Comparison of ENCODE assay signal across 24 mouse cellular contexts in the genomic region with DNA sequence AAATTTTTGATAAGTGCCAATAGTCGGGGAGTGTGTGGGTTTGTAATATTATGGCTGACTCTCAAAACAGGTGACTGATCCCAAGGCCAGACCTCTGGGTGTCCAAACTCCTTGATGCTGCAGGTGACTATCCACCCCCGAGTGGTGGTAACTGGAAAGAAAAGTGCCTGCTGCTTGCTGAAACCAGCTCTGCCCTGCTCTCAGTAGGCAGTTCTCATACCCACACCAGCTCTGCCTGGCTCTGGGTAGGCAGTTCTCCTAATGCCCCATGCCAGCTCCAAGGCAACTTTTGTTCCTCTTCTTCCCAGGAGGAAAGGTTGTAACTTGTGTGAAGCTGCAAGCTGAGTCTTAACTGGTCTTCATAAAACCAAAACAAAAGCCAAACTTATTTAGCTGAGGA.
A peak's percentile ranks its signal among the peaks of the same experiment; 100 is the strongest.
DNase-seq lines count a peak whose midpoint lies in the region; ATAC-seq and TF ChIP-seq lines count a peak whose summit lies in the region.
"Had no signal": no experiment of that assay in that cellular context is flagged by ENCODE, and none has a peak within 500 bp of the region (broad histone marks: within the 10 kb centered on the region; RNA-seq: fewer than 3 reads in every experiment).

No protein-coding gene starts in this region.

- H3K27me3 ChIP-seq in hindbrain, postnatal 0 days (ENCODE audit: insufficient read depth, low read length): no peaks in the 10 kb centered on the region
- H3K27me3 ChIP-seq in hindbrain, embryonic 10.5 days (ENCODE audit: insufficient read depth, poor library complexity, severe bottlenecking): no peaks in the 10 kb centered on the region
- no peaks in the 10 kb centered on the region for H3K27me3 ChIP-seq in midbrain, embryonic 16.5 days (ENCODE audit: control insufficient read depth, insufficient read depth, low read depth, low read length)
- H3K27me3 ChIP-seq in midbrain, embryonic 14.5 days (ENCODE audit: control insufficient read depth, insufficient read depth, low read length): no peaks in the 10 kb centered on the region
- H3K27me3 ChIP-seq: forebrain, embryonic 13.5 days; hindbrain, embryonic 12.5 days; hindbrain, embryonic 15.5 days had no signal

- peak; percentile 18 for DNase-seq in hindbrain, postnatal 0 days (ENCODE audit: low spot score)
- DNase-seq in hindbrain, embryonic 10.5 days (ENCODE audit: low spot score): no peak
- peak; percentile 38 for DNase-seq in kidney, adult 9 months
- DNase-seq in kidney, adult 8-10 months: no peak
- DNase-seq in midbrain, embryonic 14.5 days: no peak
- no peak for DNase-seq in embryo, embryonic 10.5 days (ENCODE audit: low spot score)
- DNase-seq: adrenal gland, adult 8-10 months; adrenal gland, postnatal 25 days; cerebellum, adult 11-12 months; cerebellum, adult 8-10 months; cerebellum, postnatal 10 days; cerebellum, postnatal 36 days; gastrocnemius, postnatal 10 days; gastrocnemius, postnatal 36 days; heart, postnatal 36 days had no signal

- H3K4me2 ChIP-seq in hindbrain, postnatal 0 days (ENCODE audit: low read depth, low read length): no peak overlapping the region
- H3K4me2 ChIP-seq in midbrain, embryonic 16.5 days (ENCODE audit: low read length): no peak overlapping the region
- no peak overlapping the region for H3K4me2 ChIP-seq in midbrain, embryonic 14.5 days (ENCODE audit: low read length)
- H3K4me2 ChIP-seq: forebrain, embryonic 13.5 days; heart, embryonic 11.5 days; hindbrain, embryonic 12.5 days; hindbrain, embryonic 15.5 days had no signal

- H3K36me3 ChIP-seq in hindbrain, postnatal 0 days (ENCODE audit: insufficient read depth, low read length): no peaks in the 10 kb centered on the region
- no peaks in the 10 kb centered on the region for H3K36me3 ChIP-seq in hindbrain, embryonic 10.5 days
- H3K36me3 ChIP-seq in midbrain, embryonic 16.5 days (ENCODE audit: control insufficient read depth, insufficient read depth, low read length): no peaks in the 10 kb centered on the region
- H3K36me3 ChIP-seq in midbrain, embryonic 14.5 days (ENCODE audit: control insufficient read depth, insufficient read depth, low read length): no peaks in the 10 kb centered on the region
- H3K36me3 ChIP-seq: forebrain, embryonic 10.5 days; hindbrain, embryonic 12.5 days; hindbrain, embryonic 15.5 days had no signal

- no peak overlapping the region for H3K4me3 ChIP-seq in hindbrain, postnatal 0 days (ENCODE audit: low read length)
- no peak overlapping the region for H3K4me3 ChIP-seq in hindbrain, embryonic 10.5 days
- no peak overlapping the region for H3K4me3 ChIP-seq in midbrain, embryonic 16.5 days (ENCODE audit: low read depth, low read length)
- H3K4me3 ChIP-seq in midbrain, embryonic 14.5 days (replicated peaks; ENCODE audit: low read depth, low read length): no peak overlapping the region
- H3K4me3 ChIP-seq: forebrain, embryonic 10.5 days; forebrain, embryonic 13.5 days; hindbrain, embryonic 12.5 days; hindbrain, embryonic 15.5 days had no signal

- ATAC-seq in hindbrain, postnatal 0 days: peak; percentile 74
- no peak for ATAC-seq in midbrain, embryonic 16.5 days
- no peak for ATAC-seq in midbrain, embryonic 14.5 days (ENCODE audit: low FRiP score, low TSS enrichment)
- ATAC-seq: CD4-positive, CD25-positive, alpha-beta regulatory T cell, adult 4 months; forebrain, embryonic 13.5 days; forebrain, embryonic 16.5 days; inflammation-experienced regulatory T-cells, adult 6 months had no signal

- peaks cover 7% of the 10 kb centered on the region for H3K4me1 ChIP-seq in hindbrain, postnatal 0 days (ENCODE audit: insufficient read depth, low read length)
- peaks cover 25% of the 10 kb centered on the region for H3K4me1 ChIP-seq in hindbrain, embryonic 10.5 days (replicated peaks)
- H3K4me1 ChIP-seq in midbrain, embryonic 16.5 days (ENCODE audit: control insufficient read depth, insufficient read depth, low read length): peaks cover 3% of the 10 kb centered on the region; the same call in 1 of the 2 replicates
- H3K4me1 ChIP-seq in midbrain, embryonic 14.5 days (ENCODE audit: control insufficient read depth, insufficient read depth, low read length): 0 out of 2 replicates have a peak, but pooled peaks cover 6% of the 10 kb centered on the region

- H3K9ac ChIP-seq in hindbrain, postnatal 0 days (replicated peaks; ENCODE audit: low read length): no peak overlapping the region
- no peak overlapping the region for H3K9ac ChIP-seq in midbrain, embryonic 16.5 days (ENCODE audit: low read depth, low read length)
- H3K9ac ChIP-seq in midbrain, embryonic 14.5 days (replicated peaks; ENCODE audit: low read length): no peak overlapping the region
- H3K9ac ChIP-seq: forebrain, embryonic 13.5 days; hindbrain, embryonic 12.5 days; hindbrain, embryonic 15.5 days had no signal

- WGBS in hindbrain, postnatal 0 days: 67% methylated on average over 2 of the region's 2 CpGs
- WGBS in hindbrain, embryonic 10.5 days: 79% methylated on average over 2 of the region's 2 CpGs
- WGBS in midbrain, embryonic 16.5 days: 74% methylated on average over 2 of the region's 2 CpGs
- WGBS in midbrain, embryonic 14.5 days: 80% methylated on average over 2 of the region's 2 CpGs

- no peaks in the 10 kb centered on the region for H3K9me3 ChIP-seq in hindbrain, postnatal 0 days (ENCODE audit: low read length)
- no peaks in the 10 kb centered on the region for H3K9me3 ChIP-seq in hindbrain, embryonic 10.5 days
- no peaks in the 10 kb centered on the region for H3K9me3 ChIP-seq in midbrain, embryonic 16.5 days (replicated peaks; ENCODE audit: control insufficient read depth, low read length, poor library complexity, severe bottlenecking)
- H3K9me3 ChIP-seq in midbrain, embryonic 14.5 days (ENCODE audit: control insufficient read depth, low read length): no peaks in the 10 kb centered on the region
- H3K9me3 ChIP-seq: forebrain, embryonic 10.5 days; forebrain, embryonic 13.5 days; hindbrain, embryonic 12.5 days; hindbrain, embryonic 15.5 days had no signal

- peak overlapping the region; percentile 36; the same call in 1 of the 2 replicates for H3K27ac ChIP-seq in hindbrain, postnatal 0 days
- H3K27ac ChIP-seq in hindbrain, embryonic 10.5 days: no peak overlapping the region
- 0 out of 2 replicates have a peak overlapping the region, but pooled peaks have one; percentile 12 for H3K27ac ChIP-seq in midbrain, embryonic 16.5 days (ENCODE audit: low read length)
- no peak overlapping the region for H3K27ac ChIP-seq in midbrain, embryonic 14.5 days (replicated peaks; ENCODE audit: low read depth, low read length)
- H3K27ac ChIP-seq: forebrain, embryonic 10.5 days; forebrain, embryonic 13.5 days; hindbrain, embryonic 12.5 days; hindbrain, embryonic 15.5 days had no signal

- TF ChIP-seq CTCF in hindbrain, postnatal 0 days (IDR thresholded peaks at IDR 0.05; ENCODE audit: low read depth): no peak

Comparison
In these comparisons a context has a peak if more than half of its experiments do, and no peak if none do; other contexts are left out.
1. DNase-seq: peak in hindbrain, postnatal 0 days (single experiment) and kidney, adult 9 months (single experiment); none in hindbrain, embryonic 10.5 days (single experiment), kidney, adult 8-10 months (0 of 2), midbrain, embryonic 14.5 days (single experiment) and embryo, embryonic 10.5 days (single experiment).
2. H3K27ac ChIP-seq: peak in hindbrain, postnatal 0 days (single experiment) and midbrain, embryonic 16.5 days (single experiment); none in hindbrain, embryonic 10.5 days (single experiment) and midbrain, embryonic 14.5 days (single experiment).